Mouse (Mus musculus): ENCODE measurements around the gene Nacc1.
"Not testable (repeated sequence)": the region's sequence is repeated elsewhere in the genome, so short reads cannot be mapped to it uniquely, and the experiment has no call there.

Gene Nacc1

DNA sequence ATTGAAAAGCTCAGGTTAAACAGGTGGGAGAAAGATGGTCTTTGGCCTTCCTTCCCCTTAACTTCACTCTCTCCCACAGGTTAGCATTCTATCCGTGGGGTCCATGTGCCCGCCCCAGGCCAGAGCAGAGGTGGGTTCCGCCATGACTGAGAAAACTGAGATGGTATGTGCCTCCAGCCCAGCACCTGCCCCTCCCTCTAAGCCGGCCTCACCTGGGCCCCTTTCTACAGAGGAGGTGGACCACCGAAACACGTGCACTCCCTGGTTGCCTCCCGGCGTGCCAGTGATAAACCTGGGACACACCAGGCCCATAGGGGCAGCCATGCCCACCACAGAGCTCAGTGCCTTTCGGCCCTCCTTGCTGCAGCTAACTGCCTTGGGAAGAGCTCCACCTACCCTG lies 14.9 kb upstream of the Nacc1 start:
- in situ Hi-C loops (cut with MboI; ENCODE audit: unreplicated experiment in 2 of 2), result loop anchor here in 1 of 2 experiments (5.0 to 10.0 kb wide), 3 partner anchors 40 to 498 kb away; partner anchors contain the start of genes Ier2 and Junb

DNA sequence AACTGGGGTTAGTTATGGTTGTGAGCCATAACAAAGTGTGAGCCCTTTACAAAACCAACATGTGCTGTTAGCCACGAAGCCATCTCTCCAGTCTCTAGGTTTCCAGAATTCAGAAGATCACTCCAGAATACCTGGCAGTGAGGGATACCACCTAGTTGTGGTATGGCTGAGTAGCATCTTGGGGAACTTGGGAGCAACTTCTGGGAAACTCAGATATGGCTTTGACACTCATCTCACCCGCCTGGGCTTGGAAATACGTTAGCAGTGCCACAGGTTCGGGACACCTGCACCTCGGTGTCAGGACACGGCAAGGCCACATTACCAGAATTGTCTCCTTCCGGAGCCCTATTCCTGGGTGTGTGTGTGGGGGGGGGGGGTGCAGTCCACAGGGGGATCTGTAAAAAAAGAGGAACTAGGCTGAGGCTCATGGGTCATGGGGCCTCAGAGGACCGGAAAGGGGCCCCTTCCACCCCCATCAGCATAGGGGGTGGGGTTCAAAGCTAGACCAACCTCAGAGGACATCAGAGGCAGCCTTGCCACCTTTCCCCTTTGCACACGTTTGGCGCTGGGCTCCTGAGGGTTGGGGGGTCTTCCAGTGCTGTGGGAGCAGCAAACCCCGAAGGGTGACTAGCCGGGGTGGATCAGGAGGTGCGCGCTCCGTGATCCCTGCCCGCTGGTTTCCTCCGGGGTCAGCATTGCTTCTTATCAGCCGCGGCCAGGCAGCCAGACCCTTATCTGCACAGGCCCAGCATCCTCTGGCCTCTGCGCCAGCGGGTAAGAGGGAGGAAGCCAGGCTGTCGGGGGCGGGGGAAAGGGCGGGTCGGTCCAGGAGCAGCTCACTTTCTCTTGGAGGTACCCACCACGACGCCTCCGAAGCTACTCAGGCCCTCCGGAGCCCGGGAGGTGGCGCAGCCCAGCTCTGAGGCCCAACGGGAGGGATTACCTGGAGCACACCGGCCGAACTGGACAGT lies 13.6 kb upstream of the Nacc1 start, which contains the start of gene Lyl1:
Gene Lyl1, plus strand, starts transcription at position 517 of the 971 bp plus-strand sequence.
- in situ Hi-C loops (cut with MboI; ENCODE audit: unreplicated experiment in 2 of 2), result loop anchor here in 1 of 2 experiments (5.0 to 10.0 kb wide), 3 partner anchors 39 to 496 kb away; partner anchors contain the start of genes Ier2 and Junb

DNA sequence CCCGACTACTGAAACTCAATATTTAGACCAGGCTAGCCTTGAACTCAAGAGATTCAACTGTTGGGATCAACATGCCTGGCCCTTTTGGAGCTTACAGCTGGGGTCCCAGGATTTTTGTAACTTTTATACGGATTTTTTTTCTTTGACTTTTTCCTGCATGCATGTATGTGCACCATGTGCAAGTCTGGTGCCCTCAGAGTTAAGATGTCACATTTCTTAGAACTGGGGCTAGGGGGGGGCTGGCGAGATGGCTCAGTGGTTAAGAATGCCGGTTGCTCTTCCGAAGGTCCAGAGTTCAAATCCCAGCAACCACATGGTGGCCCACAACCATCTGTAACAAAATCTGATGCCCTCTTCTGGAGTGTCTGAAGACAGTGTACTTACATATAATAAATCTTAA lies 12.9 kb upstream of the Nacc1 start:
- in situ Hi-C loops (cut with MboI; ENCODE audit: unreplicated experiment in 2 of 2), result loop anchor here in 1 of 2 experiments (5.0 to 10.0 kb wide), 3 partner anchors 38 to 496 kb away; partner anchors contain the start of genes Ier2 and Junb

DNA sequence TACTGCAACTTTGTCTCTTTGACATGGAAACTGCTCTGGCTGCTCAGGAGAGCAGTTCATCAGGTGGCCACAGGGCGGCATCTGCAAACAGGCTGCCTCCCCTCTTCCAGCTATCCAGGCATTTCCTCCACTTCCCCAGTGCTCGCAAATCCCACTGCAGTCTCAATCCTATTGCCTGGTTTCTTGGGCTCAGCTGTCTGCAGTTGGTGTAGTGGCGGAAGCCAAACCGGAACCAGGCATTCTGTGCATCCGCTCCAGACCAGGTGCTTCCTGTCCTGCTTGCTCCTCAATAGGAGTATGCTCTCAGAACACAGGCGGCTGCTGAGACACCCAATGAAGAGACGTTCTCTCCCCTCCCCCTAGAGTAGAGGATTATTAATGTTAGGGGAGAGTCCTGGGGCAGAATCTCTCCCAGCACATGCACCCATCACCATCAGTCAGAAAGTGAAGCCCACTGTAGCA lies 12.2 kb upstream of the Nacc1 start:
- in situ Hi-C loops (cut with MboI; ENCODE audit: unreplicated experiment in 2 of 2), result loop anchor here (5.0 to 10.0 kb wide), 3 partner anchors 38 to 495 kb away; partner anchors contain the start of genes Ier2 (in 2 of the 2) and Junb (in 1 of the 2)

DNA sequence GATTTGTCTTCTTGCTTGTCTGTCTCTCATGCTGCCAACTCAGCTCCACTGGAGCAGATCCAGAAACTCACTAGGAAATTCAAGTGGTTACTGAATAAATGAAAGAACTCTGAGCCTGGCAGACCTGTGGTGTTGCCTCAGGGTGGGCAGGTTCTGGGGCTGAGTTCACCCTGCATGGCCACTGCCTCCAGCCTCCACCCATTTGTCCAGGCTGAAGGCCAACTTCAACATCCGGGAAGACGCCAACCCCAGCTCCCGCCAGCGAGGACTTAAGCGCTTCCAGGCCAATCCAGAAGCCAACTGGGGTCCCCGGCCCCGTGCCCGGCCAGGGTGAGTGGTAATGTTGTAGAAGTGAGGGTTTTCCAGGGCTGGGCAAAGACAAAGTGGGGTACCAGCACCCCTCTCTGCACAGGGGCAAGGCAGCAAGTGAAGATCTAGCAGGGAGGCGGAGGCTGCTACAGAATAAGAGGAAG lies 11.3 kb upstream of the Nacc1 start:
- in situ Hi-C loops (cut with MboI; ENCODE audit: unreplicated experiment in 2 of 2), result loop anchor here in 1 of 2 experiments (5.0 kb wide), 1 partner anchor 37 kb away; the partner anchor contains the start of gene Ier2

DNA sequence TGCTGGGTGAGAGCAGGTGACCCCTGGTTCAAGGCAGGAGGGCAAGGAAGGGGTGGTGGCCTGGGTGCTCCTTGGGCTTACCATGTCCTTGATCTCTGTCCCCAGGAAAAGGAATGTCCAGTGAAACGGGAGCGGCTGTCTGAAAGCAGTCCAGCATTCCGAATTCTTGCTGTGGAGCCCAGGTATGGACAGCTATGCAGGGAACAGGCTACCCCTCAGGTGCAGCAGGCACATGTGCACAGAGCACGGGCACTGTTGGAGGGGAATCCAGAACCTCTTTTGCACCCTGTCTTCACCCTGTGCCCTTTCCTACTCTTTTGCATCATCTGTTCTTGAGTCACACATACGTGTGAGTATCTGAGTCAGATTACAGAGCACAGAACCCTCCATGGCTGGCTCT lies 10.6 kb upstream of the Nacc1 start:
- in situ Hi-C loops (cut with MboI; ENCODE audit: unreplicated experiment in 2 of 2), result loop anchor here in 1 of 2 experiments (5.0 kb wide), 1 partner anchor 36 kb away; the partner anchor contains the start of gene Ier2

DNA sequence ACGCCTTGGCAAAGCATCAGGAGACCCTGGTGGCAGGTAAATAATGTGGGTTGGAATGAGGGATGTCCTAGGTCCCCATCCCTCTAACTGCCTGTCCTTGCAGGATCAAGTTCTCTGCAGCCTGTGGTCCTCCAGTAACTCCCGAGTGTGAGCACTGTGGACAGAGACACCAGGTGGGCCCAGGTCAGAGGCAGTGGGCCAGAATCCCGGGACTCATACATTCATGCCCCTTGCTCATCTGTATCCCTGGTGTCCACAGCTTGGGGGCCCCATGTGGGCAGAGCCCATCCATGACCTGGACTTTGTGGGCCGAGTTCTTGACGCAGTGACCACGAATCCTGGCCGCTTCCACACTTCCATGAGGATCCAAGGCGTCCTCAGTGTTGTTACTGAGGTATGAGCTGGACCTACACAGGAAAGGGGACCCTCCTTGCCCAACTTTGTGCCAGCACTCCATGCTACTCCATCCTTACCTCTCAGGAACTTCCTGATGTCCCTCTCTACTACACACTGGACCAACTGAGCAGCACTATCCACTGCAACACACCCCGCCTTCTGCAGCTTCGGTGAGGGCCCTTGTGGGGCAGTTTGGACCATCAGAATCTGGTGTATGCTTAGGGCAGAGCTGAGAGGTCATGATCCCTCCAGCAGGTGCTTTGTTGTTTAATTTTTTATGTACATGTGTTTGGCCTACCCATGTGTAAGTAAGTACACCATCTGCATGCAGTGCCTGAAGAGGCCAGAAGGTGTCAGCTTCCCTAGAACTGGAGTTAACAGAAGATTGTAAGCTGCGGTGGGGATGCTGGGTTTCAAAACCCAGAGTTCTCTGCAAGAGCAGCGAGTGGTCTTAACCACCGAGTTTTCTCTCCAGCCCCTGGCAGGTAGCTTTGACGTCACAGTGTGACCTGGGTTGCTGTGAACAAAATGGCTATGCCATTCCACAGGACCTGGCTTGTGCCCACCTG lies 9.8 kb upstream of the Nacc1 start:
- in situ Hi-C loops (cut with MboI; ENCODE audit: unreplicated experiment in 2 of 2), result loop anchor here in 1 of 2 experiments (5.0 kb wide), 1 partner anchor 35 kb away; the partner anchor contains the start of gene Ier2

DNA sequence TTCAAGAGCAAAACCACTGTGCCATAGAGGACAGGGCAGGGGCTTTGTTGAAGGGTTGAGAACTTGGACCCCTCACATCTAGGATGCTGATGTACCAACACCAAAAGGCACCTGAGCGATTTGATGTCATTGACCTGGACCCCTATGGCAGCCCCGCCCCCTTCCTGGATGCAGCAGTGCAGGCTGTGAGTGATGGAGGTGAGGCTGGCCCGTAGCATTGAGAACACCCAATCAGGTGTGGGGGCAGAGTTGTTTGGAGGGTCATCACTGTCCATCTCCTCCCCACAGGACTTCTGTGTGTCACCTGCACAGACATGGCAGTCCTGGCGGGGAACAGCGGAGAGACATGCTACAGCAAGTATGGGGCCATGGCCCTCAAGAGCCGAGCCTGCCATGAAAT lies 7.5 kb upstream of the Nacc1 start:
- in situ Hi-C loops (cut with MboI; ENCODE audit: unreplicated experiment in 2 of 2), result loop anchor here in 1 of 2 experiments (5.0 kb wide), 1 partner anchor 33 kb away; the partner anchor contains the start of gene Ier2

DNA sequence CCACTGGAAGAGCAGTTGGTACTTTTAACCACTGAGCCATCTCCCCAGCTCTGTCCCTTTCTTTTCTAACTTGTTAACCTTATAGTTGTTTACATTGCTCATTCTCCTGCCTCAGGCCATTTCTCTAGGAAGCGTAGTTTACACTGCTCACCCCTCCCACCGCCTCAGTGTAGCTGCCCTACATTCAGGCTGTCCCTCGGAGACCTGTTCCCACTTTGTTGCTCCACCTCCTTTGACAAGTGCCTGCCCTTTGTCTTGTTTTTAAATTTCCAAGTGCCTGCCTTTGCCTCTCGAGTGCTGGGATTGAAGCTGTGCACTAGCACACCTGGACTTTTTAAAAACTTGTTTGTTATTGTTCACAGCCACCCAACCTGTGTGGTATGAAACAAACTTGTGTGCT lies 5.7 kb upstream of the Nacc1 start:
- in situ Hi-C loops (cut with MboI; ENCODE audit: unreplicated experiment in 2 of 2), result no loop called here

DNA sequence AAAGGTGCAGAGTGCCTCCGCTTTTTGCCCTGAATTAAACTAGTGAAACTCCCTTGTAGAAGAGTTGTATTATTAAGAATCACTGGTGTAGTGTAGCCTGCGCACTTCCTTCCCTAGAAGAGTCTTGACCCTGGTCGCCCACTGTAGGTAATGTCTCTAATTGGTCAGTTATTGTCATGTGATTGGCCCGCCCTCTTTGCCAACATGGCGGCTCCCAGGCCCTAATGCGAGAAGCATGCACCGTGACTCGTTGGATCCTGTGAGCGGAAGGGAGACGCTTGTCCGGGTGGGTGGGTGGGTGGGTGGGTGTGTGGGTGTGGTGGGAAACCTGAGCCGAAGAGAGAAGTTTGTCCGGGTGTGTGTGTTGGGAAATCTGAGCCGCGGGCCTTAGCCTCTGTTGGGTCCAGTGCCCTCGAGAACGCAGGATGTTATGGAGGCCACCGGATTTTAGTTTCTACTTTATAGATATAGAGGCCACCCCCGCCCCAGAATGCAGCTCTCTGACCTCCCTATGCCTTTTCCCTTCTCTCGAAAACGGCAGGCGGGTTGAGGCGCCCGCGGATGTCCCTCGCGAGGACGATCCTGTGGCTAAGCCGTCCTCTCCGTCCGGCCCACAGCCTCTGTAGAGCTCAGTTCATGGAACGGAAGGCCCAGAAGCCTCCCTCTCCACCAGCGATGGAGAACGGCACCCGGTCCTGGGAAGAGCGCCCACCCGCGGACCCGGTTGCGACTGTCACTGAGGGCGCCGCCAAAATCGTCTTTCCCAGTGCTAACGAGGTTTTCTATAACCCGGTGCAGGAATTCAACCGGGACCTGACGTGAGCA lies 1.6 kb upstream of the Nacc1 start:
- in situ Hi-C loops (cut with MboI; ENCODE audit: unreplicated experiment in 2 of 2), result no loop called here

DNA sequence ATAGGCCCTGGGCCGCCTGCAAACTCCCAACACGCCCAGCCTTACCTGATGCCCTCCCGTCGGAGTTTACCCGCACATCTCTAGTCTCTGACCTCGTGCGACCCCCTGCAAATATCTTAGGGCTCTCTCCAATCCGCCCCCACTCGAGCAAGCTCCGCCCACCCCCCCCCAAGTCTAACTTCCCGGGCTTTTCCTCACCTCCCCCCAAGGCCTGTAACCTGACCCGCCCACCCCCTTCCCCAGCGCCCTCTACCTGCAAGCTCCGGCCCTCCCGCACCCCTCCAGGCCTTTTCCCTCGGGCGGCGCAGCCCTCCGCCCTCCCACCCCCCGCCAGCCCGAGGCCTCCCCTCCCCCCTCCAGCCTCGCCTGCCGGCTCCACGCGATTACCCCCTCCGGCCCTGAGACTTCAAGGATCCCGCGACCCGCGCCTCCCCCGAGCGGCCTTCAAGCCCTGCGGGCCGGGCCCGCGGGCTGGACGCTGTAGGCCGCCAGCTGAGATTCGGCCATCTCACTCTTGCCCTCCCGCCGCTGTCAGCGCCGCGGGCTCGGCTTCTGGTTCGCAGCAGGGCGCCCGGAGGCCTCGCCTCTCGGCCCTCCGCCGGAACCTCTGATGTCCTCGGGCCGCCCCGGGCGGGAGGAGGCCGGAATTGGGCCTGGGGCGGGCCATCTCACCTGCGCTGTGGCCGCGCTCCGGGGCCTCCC lies 508 bp downstream of the Nacc1 start:
- in situ Hi-C loops (cut with MboI; ENCODE audit: unreplicated experiment in 2 of 2), result no loop called here

DNA sequence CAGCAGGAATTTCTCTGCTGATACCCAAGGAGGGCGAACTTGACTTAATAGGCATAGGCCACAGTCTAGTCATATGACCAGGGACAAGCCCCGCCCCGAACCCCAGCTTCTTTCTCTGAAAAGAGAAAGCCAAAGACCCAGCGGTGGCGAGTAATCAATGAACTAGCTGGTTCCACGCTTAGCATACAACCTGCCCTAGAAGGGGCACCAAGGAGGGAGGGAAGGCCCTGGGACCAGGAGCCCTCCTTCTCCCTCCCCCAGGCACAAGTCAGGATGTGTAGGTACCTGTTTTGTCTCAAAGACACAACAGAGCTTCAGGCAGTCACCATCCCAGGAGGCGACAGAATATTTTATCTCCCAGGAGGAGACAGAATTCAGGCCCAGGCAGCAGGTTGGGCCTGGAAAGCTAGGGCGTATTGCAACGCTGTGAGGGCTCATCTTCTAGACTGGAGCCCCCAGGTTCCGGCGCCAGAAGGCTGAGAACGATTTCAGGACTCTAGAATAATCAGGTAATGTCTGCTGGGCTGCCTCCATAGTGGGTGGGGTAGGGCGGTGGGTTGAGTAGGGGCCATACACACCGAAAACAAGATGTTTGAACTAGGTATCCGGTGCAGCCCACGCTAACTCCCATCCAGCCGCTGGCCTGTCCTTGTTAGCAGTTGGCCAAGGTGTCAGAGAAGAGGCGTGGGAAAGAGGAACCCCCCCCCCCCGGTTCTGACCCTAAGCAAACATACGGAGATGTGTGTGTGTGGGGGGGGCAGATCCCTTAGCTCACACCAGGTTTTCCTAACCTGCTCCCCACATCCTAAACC lies 1.3 kb downstream of the Nacc1 start, which contains the start of gene Trmt1:
Gene Trmt1, plus strand, starts transcription at position 117 of the 812 bp plus-strand sequence.
- in situ Hi-C loops (cut with MboI; ENCODE audit: unreplicated experiment in 2 of 2), result no loop called here

DNA sequence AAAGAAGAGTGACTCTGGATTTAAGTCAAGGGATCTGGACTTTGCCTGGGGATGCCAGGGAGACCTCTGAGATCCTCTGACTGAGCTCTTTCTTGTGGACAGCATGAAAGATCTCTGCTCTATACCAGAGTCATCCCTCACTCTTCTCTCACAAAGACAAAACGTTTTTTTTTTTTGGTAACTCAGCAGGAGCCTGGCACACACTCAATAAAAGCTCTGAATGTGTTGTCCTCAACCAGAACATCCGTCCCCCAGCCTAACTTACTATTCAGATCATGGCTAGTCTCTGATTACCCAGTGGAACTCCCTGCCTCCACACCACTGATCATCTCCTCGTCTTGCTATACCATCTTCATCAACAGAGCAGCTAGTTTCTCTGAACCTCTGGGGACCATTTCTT lies 3.1 kb downstream of the Nacc1 start:
- in situ Hi-C loops (cut with MboI; ENCODE audit: unreplicated experiment in 2 of 2), result no loop called here

DNA sequence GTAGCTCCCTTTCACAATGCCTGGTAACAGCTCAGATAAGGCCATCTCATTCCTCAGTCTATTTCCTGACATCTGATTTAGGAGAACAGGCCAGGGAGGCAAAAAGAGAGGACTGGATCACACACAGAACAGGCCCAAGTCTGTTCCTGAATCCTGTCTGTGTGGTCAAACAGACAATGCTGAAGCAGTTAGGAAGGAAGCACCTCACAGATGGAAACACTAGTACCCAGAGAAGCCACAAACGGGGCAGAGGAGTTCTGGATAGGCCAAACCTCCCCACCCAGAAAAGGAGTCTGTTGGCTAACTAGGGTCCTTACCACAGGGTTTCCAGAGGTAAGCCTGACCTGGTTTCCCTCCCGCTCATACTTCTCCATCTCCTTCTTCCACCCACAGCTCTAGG lies 5.4 kb downstream of the Nacc1 start:
- in situ Hi-C loops (cut with MboI; ENCODE audit: unreplicated experiment in 2 of 2), result no loop called here

DNA sequence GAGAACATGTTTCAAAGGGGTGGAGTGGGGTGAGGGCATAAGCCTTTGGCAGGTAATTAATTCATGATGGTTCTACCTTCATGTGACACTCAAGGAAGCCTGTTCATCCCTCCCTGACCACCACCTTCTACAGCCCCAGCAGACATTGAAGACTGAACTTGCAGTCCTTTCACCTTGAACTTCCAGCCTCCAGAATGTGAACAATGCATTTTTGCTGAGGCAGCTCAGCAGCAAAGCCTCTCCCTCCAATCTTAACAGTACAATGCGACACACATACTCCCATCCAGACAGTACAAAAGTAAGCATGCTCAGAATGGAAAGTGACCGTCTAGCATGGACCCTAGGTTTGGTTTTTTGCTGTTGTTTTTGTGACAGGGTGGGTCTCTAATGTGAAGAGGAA lies 6.2 kb downstream of the Nacc1 start:
- in situ Hi-C loops (cut with MboI; ENCODE audit: unreplicated experiment in 2 of 2), result no loop called here

DNA sequence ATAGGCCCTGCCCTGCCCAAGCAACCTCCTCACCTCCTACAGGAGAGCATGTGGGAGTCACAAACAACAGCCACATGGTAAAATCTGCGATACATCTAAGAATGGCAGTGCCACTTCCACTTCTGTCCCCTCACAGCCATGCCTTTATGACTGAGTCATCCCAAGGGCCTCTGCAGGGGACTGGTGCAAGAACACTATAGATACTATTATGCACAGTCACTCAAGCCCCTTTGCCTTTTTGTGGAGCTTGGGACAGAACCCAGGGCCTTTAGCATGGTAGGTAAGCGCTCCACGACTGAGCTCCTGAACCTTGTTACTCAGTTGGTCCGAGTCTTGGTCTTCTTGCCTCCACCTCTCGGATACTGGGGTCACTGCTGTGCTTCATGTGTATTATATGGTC lies 10.4 kb downstream of the Nacc1 start:
- in situ Hi-C loops (cut with MboI; ENCODE audit: unreplicated experiment in 2 of 2), result no loop called here

DNA sequence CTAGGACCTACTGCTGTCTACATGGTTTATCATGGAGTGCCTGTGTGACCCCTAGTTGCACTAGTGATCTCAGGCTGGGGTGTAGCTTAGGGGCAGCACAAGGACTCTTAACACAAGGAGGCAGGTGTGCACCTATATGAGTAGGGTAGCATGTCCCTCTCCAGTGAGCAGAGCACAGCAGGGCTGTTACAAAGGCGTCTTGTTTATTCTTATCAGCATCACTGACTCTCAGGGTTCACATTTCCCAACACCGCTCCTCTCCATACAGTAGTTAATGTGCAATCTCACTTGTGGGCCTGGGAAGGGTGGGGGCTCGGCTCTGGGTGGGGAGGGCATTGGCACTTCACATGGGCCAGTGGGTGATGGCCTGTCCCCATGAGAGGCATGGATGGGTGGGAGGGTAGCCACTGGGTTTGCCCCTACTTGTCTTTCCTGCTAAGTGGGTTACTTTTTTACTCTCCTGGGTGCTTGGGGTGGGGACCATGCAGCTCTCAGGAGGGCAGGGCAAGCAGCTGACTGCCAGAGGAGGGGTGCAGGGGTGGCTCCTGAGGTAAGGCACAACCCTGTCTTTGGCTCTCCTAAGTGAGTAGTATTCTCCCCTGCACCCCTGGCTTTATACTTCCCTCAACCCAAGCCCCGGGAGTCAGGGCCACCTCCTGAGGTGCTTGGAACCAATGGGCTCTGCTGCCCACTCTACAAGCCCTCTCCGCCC lies 17.2 kb downstream of the Nacc1 start:
- in situ Hi-C loops (cut with MboI; ENCODE audit: unreplicated experiment in 2 of 2), result not testable (repeated sequence)

All from v-Abl transformed pro-B cells (cell line).